Mouse (Mus musculus): Measurements from ENCODE around the gene Cmpk1. TPM values are rescaled to one million over a fixed set of nuclear protein-coding genes. Genes with fewer than 3 reads are reported as not detected.

Cmpk1 gene
- polyA plus RNA-seq, 1 experiment: 26.3 TPM

GRCm38 (mm10) chr4:114946416-114946815, 40.6 kb downstream of the Cmpk1 start:
- no peaks in the 10 kb centered on the region for H3K27me3 ChIP-seq (replicated peaks; ENCODE audit: control insufficient read depth, insufficient read depth, low read length)
- WGBS: 95% methylated on average over 4 of the region's 4 CpGs
- H3K4me3 ChIP-seq (ENCODE audit: insufficient read depth, low read depth, low read length): no peak overlapping the region
- DNase-seq: no peak
- TF ChIP-seq CTCF (conservative IDR thresholded peaks at IDR 0.05; ENCODE audit: insufficient read depth, insufficient read length, low read depth, low read length) (no peak), POLR2A (IDR thresholded peaks at IDR 0.05; ENCODE audit: low read depth, low read length) (no peak)
- no peaks in the 10 kb centered on the region for H3K36me3 ChIP-seq (ENCODE audit: control insufficient read depth, insufficient read depth, low read length)
- H3K4me1 ChIP-seq (ENCODE audit: control insufficient read depth, insufficient read depth, low read length): no peaks in the 10 kb centered on the region
- no peak overlapping the region for H3K27ac ChIP-seq (ENCODE audit: insufficient read depth, low read depth, low read length)

- no peaks in the 10 kb centered on the region for H3K27me3 ChIP-seq (replicated peaks; ENCODE audit: control insufficient read depth, insufficient read depth, low read length)
- H3K36me3 ChIP-seq (ENCODE audit: control insufficient read depth, insufficient read depth, low read length): no peaks in the 10 kb centered on the region
- no peak for TF ChIP-seq POLR2A (IDR thresholded peaks at IDR 0.05; ENCODE audit: low read depth, low read length)
- no peak for TF ChIP-seq CTCF (conservative IDR thresholded peaks at IDR 0.05; ENCODE audit: insufficient read depth, insufficient read length, low read depth, low read length)
- no peak overlapping the region for H3K4me3 ChIP-seq (ENCODE audit: insufficient read depth, low read depth, low read length)
- H3K27ac ChIP-seq (ENCODE audit: insufficient read depth, low read depth, low read length): no peak overlapping the region
- H3K4me1 ChIP-seq (ENCODE audit: control insufficient read depth, insufficient read depth, low read length): no peaks in the 10 kb centered on the region
- WGBS: 60% methylated on average over 5 of the region's 5 CpGs
- DNase-seq: no peak
Observed at GRCm38 (mm10) chr4:114945021-114945420, 42.0 kb downstream of the Cmpk1 start.

- TF ChIP-seq CTCF (conservative IDR thresholded peaks at IDR 0.05; ENCODE audit: insufficient read depth, insufficient read length, low read depth, low read length): no peak
- TF ChIP-seq POLR2A (IDR thresholded peaks at IDR 0.05; ENCODE audit: low read depth, low read length): no peak
- H3K27me3 ChIP-seq (replicated peaks; ENCODE audit: control insufficient read depth, insufficient read depth, low read length): no peaks in the 10 kb centered on the region
- no peaks in the 10 kb centered on the region for H3K36me3 ChIP-seq (ENCODE audit: control insufficient read depth, insufficient read depth, low read length)
- no peak overlapping the region for H3K27ac ChIP-seq (ENCODE audit: insufficient read depth, low read depth, low read length)
- 58% methylated on average over 8 of the region's 8 CpGs for WGBS
- H3K4me3 ChIP-seq (ENCODE audit: insufficient read depth, low read depth, low read length): no peak overlapping the region
- DNase-seq: no peak
- H3K4me1 ChIP-seq (ENCODE audit: control insufficient read depth, insufficient read depth, low read length): no peaks in the 10 kb centered on the region
Observed at GRCm38 (mm10) chr4:114942583-114942982, 44.5 kb downstream of the Cmpk1 start.

- TF ChIP-seq CTCF (conservative IDR thresholded peaks at IDR 0.05; ENCODE audit: insufficient read depth, insufficient read length, low read depth, low read length) (no peak), POLR2A (IDR thresholded peaks at IDR 0.05; ENCODE audit: low read depth, low read length) (no peak)
- no peak for DNase-seq
- Histone ChIP-seq H3K4me3 (ENCODE audit: insufficient read depth, low read depth, low read length) (no peak overlapping the region), H3K36me3 (ENCODE audit: control insufficient read depth, insufficient read depth, low read length) (no peaks in the 10 kb centered on the region), H3K27me3 (replicated peaks; ENCODE audit: control insufficient read depth, insufficient read depth, low read length) (no peaks in the 10 kb centered on the region), H3K4me1 (ENCODE audit: control insufficient read depth, insufficient read depth, low read length) (no peaks in the 10 kb centered on the region), H3K27ac (ENCODE audit: insufficient read depth, low read depth, low read length) (no peak overlapping the region)
- 69% methylated on average over 4 of the region's 4 CpGs for WGBS
Observed at GRCm38 (mm10) chr4:114942112-114942511, 44.9 kb downstream of the Cmpk1 start.

DNA sequence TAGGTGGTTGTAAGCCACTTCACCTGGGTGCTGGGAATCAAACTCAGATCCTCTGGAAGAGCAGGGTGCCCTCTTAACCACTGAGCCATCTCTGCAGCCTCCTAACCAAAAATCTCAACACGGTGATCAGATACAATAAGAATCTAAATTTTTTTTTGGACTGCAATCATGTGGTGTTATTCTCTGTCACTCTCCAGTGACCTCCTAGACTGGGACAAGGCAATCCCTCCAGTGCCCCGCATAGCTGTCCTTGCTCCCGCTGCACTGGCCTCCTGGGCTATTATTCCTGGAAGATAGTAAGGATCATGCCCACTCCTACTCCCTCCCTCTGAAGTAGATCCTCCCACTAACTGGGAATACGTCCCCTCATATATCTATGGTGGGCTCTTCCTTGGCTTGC, 45.7 kb downstream of the Cmpk1 start:
- no peaks in the 10 kb centered on the region for H3K4me1 ChIP-seq (ENCODE audit: control insufficient read depth, insufficient read depth, low read length)
- no peak for DNase-seq
- H3K4me3 ChIP-seq (ENCODE audit: insufficient read depth, low read depth, low read length): no peak overlapping the region
- H3K27ac ChIP-seq (ENCODE audit: insufficient read depth, low read depth, low read length): no peak overlapping the region
- no peaks in the 10 kb centered on the region for H3K27me3 ChIP-seq (replicated peaks; ENCODE audit: control insufficient read depth, insufficient read depth, low read length)
- 91% methylated on average over 4 of the region's 4 CpGs for WGBS
- TF ChIP-seq CTCF (conservative IDR thresholded peaks at IDR 0.05; ENCODE audit: insufficient read depth, insufficient read length, low read depth, low read length) (no peak), POLR2A (IDR thresholded peaks at IDR 0.05; ENCODE audit: low read depth, low read length) (no peak)
- H3K36me3 ChIP-seq (ENCODE audit: control insufficient read depth, insufficient read depth, low read length): no peaks in the 10 kb centered on the region

DNA sequence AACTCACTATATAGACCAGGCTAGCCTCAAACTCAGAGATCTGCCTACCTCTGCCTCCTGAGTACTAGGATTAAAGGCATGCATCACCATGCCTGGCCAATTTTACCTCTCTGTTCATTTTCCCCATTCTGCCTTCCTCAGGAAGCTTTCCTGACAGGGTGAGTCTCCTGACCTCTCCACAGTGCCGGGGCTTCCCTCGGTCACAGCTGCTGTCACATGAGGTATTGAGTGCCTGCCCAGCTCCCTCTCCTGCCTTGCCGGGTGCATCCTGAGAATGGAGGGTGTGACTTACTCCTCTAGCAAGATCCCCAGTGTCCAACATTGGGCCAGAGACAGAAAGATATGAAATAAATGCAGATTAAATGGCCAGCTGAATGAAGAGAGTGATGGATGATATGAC, 48.8 kb downstream of the Cmpk1 start:
- H3K4me3 ChIP-seq (ENCODE audit: insufficient read depth, low read depth, low read length): no peak overlapping the region
- no peaks in the 10 kb centered on the region for H3K36me3 ChIP-seq (ENCODE audit: control insufficient read depth, insufficient read depth, low read length)
- TF ChIP-seq CTCF (conservative IDR thresholded peaks at IDR 0.05; ENCODE audit: insufficient read depth, insufficient read length, low read depth, low read length) (no peak), POLR2A (IDR thresholded peaks at IDR 0.05; ENCODE audit: low read depth, low read length) (no peak)
- H3K27me3 ChIP-seq (replicated peaks; ENCODE audit: control insufficient read depth, insufficient read depth, low read length): no peaks in the 10 kb centered on the region
- H3K4me1 ChIP-seq (ENCODE audit: control insufficient read depth, insufficient read depth, low read length): no peaks in the 10 kb centered on the region
- 37% methylated on average over 3 of the region's 3 CpGs for WGBS
- DNase-seq: no peak
- no peak overlapping the region for H3K27ac ChIP-seq (ENCODE audit: insufficient read depth, low read depth, low read length)

- Histone ChIP-seq H3K27me3 (replicated peaks; ENCODE audit: control insufficient read depth, insufficient read depth, low read length) (no peaks in the 10 kb centered on the region), H3K4me1 (ENCODE audit: control insufficient read depth, insufficient read depth, low read length) (no peaks in the 10 kb centered on the region), H3K36me3 (ENCODE audit: control insufficient read depth, insufficient read depth, low read length) (no peaks in the 10 kb centered on the region), H3K27ac (ENCODE audit: insufficient read depth, low read depth, low read length) (no peak overlapping the region), H3K4me3 (ENCODE audit: insufficient read depth, low read depth, low read length) (no peak overlapping the region)
- DNase-seq: no peak
- TF ChIP-seq CTCF (conservative IDR thresholded peaks at IDR 0.05; ENCODE audit: insufficient read depth, insufficient read length, low read depth, low read length) (no peak), POLR2A (IDR thresholded peaks at IDR 0.05; ENCODE audit: low read depth, low read length) (no peak)
- 78% methylated on average over 4 of the region's 4 CpGs for WGBS
Observed at GRCm38 (mm10) chr4:114937459-114938047, 49.5 kb downstream of the Cmpk1 start.

All from kidney, adult 2 months (tissue).